Mouse (Mus musculus): Measurements from ENCODE around the gene Ilf2.

Gene Ilf2

GRCm38 (mm10) chr3:90475831-90476611, at the start of gene Ilf2:
TSS of gene Ilf2 (plus strand) at chr3:90476126.
- DNase-seq (ENCODE audit: low read depth, low spot score), result peak; percentile 98

DNA sequence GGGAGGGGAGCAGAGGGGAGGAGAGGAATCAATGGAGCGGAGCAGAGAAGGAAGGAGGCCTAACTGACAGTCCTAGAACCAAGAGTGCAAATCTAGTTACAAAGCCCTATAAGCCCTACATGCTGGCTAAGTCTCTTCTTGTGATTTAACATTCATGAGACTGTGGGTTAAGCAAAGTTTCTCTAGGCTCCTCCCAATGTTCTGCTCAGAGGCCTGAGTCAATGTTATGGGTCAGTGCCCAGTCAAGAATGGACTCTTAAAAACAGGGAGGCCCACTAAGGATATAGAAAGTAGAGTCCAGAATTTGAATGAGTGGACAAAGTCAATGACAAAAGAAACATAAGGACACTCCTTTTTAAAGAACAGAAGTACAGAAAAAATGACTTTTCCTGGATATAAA, 48.4 kb upstream of the Ilf2 start:
- DNase-seq (ENCODE audit: low read depth, low spot score), result no peak

DNA sequence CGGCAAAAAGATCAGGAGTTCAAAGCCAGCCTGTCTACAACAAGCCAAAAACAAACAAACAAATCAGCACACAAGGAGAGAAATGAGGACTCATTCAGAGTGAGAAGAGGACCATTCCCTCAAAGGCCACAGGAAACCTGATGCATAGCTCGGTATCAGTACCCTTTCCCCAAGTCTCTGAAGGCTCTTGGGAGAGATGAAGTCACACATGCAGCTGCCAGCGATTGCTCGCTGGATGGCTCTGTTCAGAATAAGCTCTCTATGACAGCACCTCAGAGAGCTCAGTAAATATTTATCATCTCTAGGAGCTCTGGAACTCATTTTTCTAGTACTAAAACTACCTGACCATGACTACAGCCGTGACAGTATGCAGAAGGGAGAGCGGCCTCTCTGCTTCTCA, 47.7 kb upstream of the Ilf2 start:
- no peak for DNase-seq (ENCODE audit: low read depth, low spot score)

DNA sequence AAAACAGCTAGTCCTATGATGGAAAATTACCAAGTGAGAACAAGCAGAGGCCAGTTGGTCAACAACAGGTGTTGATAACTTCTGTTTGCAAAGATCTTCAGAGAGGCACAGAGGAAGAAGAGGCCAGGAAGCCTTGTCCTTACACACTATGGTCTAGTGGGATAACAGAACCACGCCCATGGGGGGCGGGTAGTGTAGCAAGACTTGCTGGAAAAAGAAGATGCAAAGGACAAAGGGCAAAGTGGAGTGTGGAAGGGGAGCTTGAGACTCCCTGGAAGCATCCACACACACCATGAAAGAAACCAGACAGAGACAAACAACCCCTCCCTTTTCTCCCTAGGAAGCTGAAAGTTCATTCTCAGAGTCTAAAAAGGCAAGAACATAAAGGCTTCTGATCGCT, 46.4 kb upstream of the Ilf2 start:
- DNase-seq (ENCODE audit: low read depth, low spot score), result no peak

GRCm38 (mm10) chr3:90432348-90432747, 43.6 kb upstream of the Ilf2 start:
- peak; percentile 55 for DNase-seq (ENCODE audit: low read depth, low spot score)

DNA sequence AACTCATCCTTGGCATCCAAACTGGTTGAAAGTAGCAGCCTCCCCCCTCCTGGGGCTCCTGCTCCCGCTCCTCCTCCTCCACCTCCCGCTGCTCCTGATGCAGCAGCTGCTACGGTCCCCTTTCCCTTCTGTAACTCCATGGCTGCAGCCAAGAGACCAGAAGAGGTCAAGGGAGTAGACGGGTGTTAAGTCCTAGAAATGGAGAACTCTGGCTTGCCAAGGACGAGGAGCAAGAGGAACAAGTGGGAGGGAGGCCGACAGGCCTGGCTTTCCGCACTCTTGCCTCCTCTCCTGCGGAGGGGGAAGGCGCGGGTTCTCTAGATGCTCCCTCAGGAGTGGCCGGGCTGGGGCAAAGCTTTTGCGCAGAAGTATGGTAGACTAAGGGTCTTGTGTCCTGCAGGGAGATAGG, 43.1 kb upstream of the Ilf2 start:
- DNase-seq (ENCODE audit: low read depth, low spot score), result no peak

DNA sequence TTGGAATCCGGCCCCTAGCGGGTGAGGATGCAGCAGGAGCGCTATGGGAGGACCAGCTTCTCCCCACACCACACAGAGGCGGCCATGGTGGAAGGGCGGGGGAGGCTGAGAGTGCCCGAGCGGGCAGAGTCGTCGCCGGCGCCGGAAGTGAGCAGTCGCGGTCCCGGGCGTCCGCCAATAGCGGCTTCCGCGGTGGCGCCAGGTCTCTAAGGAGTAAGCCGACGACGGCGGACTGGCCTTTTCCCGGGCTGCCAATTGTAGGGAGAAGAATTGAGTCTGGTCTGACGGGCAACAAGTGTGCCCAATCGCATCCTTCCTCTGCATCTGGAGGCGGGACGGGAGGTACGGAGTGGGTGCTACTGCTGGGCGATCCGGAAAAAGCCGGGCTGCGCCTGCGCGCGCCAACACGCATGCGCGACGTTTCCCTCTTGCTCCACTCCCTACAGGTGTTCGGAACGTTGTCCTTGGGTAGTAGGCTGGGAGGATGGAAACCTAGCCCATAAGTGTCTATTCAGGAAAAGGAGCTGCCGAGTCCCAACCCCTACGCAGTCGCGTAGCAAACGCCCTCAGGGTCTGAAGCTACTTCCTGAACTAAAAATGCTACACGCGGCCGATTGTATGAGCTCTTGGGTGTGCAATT, 42.4 kb upstream of the Ilf2 start, which contains the start of gene Ints3:
Ints3 (minus strand) TSS at position 242 of the 640 bp plus-strand sequence.
- peak; percentile 99 for DNase-seq (ENCODE audit: low read depth, low spot score)

GRCm38 (mm10) chr3:90434073-90434730, 41.7 kb upstream of the Ilf2 start:
- DNase-seq (ENCODE audit: low read depth, low spot score), result no peak

GRCm38 (mm10) chr3:90437131-90437530, 38.8 kb upstream of the Ilf2 start:
- no peak for DNase-seq (ENCODE audit: low read depth, low spot score)

DNA sequence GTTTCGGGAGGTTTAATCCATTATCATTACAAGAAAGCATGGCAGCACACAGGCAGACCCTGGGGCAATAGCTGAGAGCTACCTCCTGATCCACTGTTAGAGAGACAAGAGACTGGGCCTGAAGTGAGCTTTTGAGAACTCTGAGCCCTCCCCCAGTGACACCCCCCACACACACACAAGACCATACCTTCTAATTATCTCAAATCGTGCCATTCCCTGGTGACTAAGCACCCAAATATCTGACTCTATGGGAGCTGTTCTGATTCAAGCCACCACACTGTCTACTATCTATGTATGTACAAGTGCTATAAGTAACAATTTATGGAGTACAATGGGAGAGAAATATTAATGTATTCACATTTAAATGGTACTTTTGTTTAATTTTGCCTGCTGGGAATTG, 35.2 kb upstream of the Ilf2 start:
- DNase-seq (ENCODE audit: low read depth, low spot score), result no peak

- DNase-seq (ENCODE audit: low read depth, low spot score), result no peak
These were observed 31.9 kb upstream of the Ilf2 start for GRCm38 (mm10) chr3:90443977-90444376.

- no peak for DNase-seq (ENCODE audit: low read depth, low spot score)
These were observed 30.3 kb upstream of the Ilf2 start for GRCm38 (mm10) chr3:90445417-90446200.

GRCm38 (mm10) chr3:90446389-90447122, 29.4 kb upstream of the Ilf2 start:
- no peak for DNase-seq (ENCODE audit: low read depth, low spot score)

DNA sequence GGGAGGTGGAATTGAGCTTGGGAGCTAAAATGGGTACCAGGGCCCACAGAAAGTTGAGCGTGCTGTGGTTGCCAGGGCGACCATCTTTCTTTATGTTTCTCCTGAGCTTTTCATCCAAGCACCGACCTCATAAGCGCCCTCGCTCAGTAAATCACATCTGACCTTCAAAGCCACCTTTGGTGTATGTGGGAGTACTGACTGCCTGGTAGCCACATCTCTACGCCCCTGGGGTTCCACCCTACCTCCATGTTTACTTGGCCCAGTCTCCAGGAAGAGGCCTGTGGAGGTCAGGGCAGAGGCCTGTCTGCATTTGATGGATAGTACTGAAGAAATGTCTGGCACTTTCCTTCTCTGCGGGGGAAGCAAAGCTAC, 28.8 kb upstream of the Ilf2 start:
- DNase-seq (ENCODE audit: low read depth, low spot score), result no peak

DNA sequence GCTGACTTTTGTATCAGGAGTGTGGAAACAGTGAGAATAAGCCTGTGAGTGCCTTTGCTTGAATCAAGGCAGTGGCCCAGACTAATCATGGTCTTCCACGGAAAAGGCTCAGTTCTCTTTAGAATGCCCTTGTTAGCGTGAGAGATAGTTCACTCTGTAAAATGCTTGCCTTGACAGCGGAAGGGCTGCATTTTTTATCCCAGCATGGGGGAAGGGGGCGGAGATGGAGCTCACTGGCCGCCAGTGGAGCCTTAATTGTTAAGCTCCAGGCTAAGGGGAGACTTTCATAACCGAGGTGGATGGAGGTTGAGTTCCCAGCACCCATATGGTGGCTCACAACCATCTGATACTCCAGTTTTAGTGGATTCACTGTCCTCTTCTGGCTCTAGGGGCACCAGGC, 27.3 kb upstream of the Ilf2 start:
- no peak for DNase-seq (ENCODE audit: low read depth, low spot score)

DNA sequence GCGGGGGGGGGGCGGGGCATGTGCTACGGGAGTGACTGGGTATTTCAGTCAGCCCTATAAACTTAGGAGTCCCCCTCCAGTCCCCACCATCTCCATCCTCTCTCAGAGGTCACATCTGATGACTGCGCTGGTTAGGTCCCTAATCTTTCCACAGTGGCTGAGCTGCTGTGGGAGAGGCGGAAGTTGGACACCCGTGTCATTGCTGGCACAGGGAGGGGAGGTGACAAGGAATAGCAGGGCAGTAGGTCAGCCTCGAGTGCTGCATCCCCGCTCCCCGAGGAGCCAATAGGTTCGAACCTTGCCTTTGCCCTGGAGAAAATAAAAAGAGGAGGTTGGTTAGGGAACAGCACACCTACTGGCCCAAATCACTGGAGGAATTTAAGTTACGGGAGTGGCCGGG, 25.1 kb upstream of the Ilf2 start:
- DNase-seq (ENCODE audit: low read depth, low spot score), result no peak

DNA sequence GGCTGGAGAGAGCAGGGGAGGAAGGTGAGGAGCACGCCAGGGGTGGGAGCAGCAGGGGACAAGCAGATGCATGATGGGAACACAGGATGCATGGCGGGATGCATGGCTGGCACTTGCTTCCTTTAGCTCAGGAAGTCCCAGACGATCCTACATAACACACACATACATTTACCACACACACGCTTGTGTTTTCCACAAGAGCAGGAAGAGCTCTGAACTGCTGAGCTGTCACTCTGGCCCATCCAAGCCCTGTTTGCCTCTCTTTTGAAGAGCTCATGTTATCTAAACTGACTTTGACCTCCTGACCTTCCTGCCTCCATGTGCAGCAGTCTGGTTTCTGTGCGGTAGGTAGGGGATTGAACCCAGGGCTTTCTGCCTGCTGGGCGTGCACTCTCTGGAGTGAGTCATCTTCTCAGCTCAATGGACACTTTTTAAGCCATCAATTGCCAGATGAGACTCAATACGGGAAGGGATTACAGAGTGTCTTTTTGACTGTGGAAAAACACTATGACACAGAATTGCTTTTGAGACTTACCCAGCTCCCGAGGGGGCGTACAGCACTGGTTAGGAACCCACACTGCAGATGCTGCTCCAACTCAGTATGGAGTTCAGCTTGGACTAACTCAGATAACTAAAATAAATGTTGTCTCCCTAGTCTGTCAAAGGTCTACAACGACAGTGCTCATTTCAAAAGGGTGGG, 24.4 kb upstream of the Ilf2 start:
- DNase-seq (ENCODE audit: low read depth, low spot score), result no peak

DNA sequence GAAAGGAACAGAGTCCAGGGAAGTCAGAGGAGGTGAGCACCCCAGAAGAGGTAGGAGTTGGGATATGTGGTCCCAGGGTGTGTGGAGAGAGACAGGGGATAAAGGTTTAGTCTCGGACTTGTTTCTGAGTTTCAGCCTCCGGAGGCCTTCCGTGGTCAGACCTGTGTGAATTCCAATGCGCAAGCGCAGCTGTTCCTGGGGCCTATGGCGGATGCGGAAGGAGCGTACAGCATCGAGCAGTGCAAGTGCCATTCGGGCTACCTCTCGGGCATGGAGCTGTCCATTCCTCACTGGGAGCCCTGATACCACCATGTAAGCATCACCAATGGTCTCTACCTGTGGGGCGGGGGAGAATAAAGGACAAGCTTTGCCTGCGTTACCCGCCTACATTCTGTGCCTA, 21.0 kb upstream of the Ilf2 start:
- DNase-seq (ENCODE audit: low read depth, low spot score), result no peak

DNA sequence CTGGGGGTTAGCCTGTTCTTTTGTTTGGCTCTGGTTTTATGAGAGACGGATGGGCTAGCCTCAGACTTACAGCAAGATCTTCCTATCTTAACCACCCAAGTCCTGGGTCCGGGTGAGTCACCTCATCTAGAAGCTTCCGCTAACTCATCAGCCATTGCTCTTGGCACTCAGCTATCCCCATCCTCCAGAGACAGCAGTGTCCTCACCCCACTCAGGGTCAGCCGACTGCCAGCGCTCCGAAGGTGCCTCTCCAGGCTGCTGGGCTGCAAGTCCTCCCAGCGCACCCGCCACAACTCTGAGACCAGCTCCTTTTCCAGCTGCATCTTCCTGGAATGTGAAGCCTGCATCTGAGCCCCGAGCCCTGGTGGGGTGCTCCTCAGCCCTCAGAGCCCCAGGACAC, 16.2 kb upstream of the Ilf2 start:
- DNase-seq (ENCODE audit: low read depth, low spot score), result no peak

GRCm38 (mm10) chr3:90460315-90460714, 15.6 kb upstream of the Ilf2 start:
- DNase-seq (ENCODE audit: low read depth, low spot score), result no peak

DNA sequence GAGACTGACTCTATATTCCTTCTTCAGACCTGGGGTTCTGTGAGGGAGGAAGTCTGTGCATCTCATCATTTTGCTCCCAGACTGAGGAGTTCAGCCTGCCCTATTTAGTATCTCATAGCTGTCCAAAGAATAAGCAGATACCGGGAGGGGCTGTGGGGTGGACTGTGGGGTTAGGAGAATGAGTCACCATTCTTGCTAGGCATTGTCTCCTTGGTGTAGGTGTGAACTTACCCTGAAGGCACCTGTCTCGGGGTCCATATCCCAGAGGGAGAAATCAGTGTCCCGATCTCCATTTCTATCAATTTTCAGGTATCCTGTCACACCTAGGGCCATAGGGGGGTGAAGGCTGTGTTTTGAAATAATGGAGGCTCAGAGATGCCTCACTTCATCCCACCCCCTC, 14.0 kb upstream of the Ilf2 start:
- no peak for DNase-seq (ENCODE audit: low read depth, low spot score)

Measured in A20 (cell line).